1 mouse cellular context compared by ENCODE assay signal in genomic region chr3:69045750-69046149, GRCm38 (mm10).
TF ChIP-seq lines count a peak whose summit lies in the region.

No protein-coding gene starts in this region.

TF ChIP-seq in MEL, 35 proteins besides CTCF, POLR2A, EP300 and RAD21 (continued from another document):
- TF ChIP-seq SMC3 (IDR thresholded peaks at IDR 0.05; ENCODE audit: low read depth, low read length): no peak
- TF ChIP-seq JUND (IDR thresholded peaks at IDR 0.05; ENCODE audit: low read depth, low read length): no peak
- no peak for TF ChIP-seq GABPA (IDR thresholded peaks at IDR 0.05; ENCODE audit: low read depth, low read length)
- no peak for TF ChIP-seq GATA1 (IDR thresholded peaks at IDR 0.05; ENCODE audit: low read depth, low read length)
- TF ChIP-seq ZC3H11A (IDR thresholded peaks at IDR 0.05; ENCODE audit: low read depth, low read length): no peak
- no peak for TF ChIP-seq ELF1 (IDR thresholded peaks at IDR 0.05; ENCODE audit: low read depth, low read length)
- no peak for TF ChIP-seq POLR2AphosphoS5 (IDR thresholded peaks at IDR 0.05; ENCODE audit: borderline replicate concordance, low read depth, low read length)
TF ChIP-seq in MEL: peak in this region for 8.
